Mouse (Mus musculus): Measurements from ENCODE around the gene Ntn1.

Gene Ntn1

GRCm38 (mm10) chr11:68261162-68261892 lies 139.3 kb downstream of the Ntn1 start:
- no peak for DNase-seq (ENCODE audit: low spot score)

DNA sequence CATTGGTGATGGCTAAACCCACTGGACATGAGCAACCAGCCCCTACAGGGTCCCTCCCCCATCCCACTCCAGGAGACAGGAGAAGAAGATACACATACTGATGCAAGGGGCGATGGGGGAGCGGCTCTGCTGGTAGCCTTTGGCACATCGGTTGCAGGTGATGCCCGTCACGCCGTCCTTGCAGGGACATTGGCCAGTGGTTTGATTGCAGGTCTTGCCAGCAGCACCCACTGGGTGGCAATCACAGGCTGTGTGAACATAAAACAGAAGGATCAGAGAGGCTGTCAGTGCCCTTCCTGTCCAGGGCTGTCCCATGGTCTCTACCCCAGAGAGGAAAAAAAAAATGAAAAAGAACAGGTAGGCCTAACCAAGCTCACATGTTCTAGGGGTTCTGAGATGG lies 140.2 kb downstream of the Ntn1 start:
- no peak for DNase-seq (ENCODE audit: low spot score)

DNA sequence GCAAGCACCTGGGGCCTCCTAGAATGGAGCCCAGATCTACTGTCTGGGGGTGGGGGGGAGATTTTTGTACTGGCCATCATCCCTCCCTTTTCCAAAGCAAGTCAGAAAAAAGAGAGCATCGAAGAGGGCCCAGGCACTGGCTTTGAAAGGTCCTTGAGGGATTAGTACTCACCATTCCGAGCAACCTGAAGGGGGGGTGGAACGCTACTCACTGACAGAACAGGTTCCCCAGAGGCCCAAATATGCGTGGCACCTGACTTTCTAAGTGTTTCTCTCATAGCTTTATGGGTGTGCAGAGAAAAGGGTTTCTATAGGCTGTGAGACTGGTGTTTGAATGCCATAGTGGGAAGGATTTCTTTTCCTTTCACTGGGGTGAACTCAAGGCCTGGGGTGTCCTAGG lies 142.1 kb downstream of the Ntn1 start:
- DNase-seq (ENCODE audit: low spot score), result no peak

- no peak for DNase-seq (ENCODE audit: low spot score)
Observed at GRCm38 (mm10) chr11:68253531-68253930, 147.1 kb downstream of the Ntn1 start.

GRCm38 (mm10) chr11:68250106-68250505 lies 150.5 kb downstream of the Ntn1 start:
- no peak for DNase-seq (ENCODE audit: low spot score)

DNA sequence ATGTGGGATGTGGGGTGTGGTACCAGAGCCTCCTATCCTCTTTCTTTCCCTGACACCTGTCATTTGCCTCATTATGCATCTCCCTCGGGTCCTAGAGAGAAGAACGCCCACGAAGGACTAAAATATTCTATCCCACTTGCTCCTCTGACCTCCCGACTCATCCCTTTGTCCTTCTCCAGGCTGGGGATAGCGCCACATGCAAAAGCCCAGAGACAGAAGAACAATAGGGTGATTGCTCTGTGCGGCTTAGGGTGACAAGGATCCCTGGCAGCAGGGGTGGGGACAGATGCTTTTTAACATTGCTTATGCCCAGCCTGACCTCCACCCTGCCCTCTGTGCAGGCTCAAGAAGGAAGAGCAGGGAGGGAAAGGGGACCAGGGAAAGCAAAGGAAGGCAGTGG lies 152.7 kb downstream of the Ntn1 start:
- no peak for DNase-seq (ENCODE audit: low spot score)

DNA sequence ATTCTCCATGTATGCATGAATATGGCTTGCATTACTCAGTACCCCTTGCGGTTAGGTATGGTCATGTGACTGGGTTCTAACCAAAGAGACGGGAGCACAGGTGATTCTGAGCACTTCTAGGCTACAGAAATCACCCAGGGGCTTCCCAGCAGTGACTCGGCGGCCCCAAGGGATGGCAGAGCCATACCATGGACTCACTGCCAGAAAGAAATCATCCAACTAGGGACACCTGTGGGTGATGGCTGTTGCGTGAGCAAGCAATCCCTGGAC lies 155.7 kb downstream of the Ntn1 start:
- DNase-seq (ENCODE audit: low spot score), result no peak

- no peak for DNase-seq (ENCODE audit: low spot score)
Observed at GRCm38 (mm10) chr11:68244254-68244991, 156.2 kb downstream of the Ntn1 start.

DNA sequence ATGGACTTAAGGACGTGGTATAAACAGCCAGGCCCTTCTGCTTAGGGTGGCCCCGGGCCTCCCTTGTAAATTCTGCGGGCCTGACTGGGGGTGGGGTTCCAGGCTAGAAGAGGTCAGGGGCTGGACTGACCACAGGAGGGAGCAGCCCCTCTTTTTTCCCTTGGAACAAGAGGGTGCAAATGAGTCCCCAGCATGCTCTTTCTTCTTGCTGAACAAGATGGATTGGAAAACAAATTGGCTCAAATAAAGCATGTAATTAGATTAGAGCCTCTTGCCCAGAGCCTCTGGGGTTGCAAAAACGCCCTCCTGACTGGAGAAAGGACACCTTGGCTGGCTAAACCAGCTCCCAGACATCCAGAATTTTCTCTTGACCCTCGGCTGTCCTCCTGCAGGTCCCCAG lies 160.9 kb downstream of the Ntn1 start:
- DNase-seq (ENCODE audit: low spot score), result no peak

- DNase-seq (ENCODE audit: low spot score), result no peak
Observed at GRCm38 (mm10) chr11:68233469-68233965, 167.1 kb downstream of the Ntn1 start.

DNA sequence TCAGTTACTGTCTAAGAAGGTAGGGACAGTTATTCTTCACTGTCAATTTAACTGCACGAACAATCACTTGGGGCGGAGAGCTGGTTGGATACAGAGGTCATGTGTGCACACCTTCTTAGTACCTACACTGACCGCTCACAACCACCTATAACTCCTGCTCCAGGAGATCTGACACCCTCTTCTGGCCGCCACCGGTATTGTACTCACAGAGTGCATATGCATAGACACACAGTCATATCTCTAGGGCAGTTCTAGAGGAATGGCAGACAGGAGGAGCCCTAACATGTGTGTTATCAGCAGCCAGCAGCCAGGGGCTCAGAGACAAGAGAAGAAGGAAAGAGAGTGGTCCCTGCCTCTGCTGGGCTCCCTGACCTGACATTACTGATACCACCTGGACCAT lies 169.1 kb downstream of the Ntn1 start:
- no peak for DNase-seq (ENCODE audit: low spot score)

- no peak for DNase-seq (ENCODE audit: low spot score)
Observed at GRCm38 (mm10) chr11:68228941-68229665, 171.5 kb downstream of the Ntn1 start.

DNA sequence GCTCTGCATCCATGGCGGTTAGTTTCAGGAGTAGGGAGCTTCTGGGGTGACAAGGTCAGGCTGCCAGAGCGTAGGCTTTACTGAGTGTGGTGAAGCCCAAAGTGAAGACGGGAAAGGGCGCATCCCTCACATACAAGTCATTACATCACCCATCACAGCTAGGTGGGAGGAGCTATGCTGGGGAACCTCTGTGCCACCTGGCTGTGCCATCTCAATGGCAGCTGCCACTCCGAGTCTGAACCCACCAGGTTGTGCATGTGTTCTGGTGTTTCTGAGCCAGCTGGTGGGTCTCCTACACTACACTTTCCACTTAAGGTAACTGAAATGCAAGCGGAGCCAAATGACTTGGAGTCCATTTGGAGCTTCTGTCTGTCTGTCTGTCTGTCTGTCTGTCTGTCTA lies 172.8 kb downstream of the Ntn1 start:
- no peak for DNase-seq (ENCODE audit: low spot score)

- no peak for DNase-seq (ENCODE audit: low spot score)
Observed at GRCm38 (mm10) chr11:68226654-68227057, 174.0 kb downstream of the Ntn1 start.

GRCm38 (mm10) chr11:68223143-68223542 lies 177.5 kb downstream of the Ntn1 start:
- no peak for DNase-seq (ENCODE audit: low spot score)

DNA sequence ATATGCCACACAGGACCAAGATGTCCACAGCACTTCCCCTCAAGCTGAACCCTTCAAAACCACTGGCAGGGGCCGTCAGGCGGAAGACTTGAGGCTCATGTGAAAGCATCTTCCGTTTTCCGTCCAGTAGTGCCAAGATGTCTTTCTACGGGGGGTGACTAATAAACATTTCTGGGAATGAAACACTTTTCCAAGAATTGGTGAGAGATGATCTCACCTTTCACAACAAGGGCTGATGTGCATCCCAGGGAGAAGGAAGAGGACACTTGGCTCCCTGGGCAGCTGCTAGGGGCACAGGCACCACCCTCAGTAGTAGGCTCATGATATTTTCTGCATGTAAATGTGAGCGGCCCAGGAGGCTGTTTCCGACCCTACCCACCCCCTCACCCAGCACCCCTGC lies 178.4 kb downstream of the Ntn1 start:
- DNase-seq (ENCODE audit: low spot score), result no peak

- DNase-seq (ENCODE audit: low spot score), result no peak
Observed at GRCm38 (mm10) chr11:68220733-68221132, 179.9 kb downstream of the Ntn1 start.

DNA sequence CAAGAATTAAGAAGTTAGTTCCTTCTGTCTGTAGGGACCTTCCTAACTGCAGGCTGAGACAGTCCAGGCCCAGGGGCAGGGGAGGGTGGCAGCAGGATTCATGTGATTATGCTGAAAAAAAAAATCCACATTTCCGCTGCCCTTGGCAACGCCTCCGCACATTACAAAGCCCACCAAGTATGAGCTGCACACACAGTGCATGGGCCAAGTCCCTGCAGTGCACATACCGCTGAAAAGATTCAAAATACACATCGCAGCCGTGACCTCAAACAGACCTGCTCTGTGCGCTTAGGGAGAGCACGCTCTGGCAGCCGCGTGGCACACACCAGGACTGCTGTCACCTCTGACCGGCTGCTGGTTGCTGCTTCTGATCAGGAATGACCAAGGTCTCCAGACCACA lies 184.6 kb downstream of the Ntn1 start:
- no peak for DNase-seq (ENCODE audit: low spot score)

DNA sequence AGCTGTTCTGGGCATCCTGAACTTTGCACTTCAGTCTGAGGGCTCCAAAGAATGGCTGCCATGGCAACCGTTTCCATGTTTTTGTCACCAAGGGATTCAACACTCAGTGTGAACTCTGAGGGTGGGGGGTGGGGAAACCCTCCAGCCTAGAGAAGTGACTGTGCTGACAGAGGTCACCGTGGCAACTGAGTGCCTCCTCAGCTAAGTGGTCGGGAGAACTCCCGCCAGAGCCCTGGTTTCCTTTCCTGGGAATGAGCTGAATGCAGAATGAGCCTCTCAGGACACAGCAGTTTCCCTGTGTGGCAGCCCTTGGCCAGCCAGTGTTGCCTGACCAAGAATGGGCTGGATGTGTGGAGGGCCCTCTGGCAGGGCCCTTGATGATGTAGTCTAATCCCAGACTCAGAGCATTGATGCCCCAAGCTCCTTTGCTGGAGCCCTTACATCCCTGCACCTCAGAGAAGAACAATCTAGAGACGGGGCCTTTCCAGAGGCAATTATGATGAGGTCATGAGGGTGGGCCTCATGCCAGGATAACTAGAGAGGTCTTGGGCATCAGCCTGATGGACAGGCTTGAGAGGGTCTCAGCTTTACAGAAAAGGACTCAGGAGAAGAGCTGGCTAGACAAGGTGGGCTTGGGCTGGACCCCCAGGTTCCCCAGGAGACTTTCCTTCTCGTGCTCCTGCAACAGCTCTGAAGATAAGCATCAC lies 185.3 kb downstream of the Ntn1 start:
- no peak for DNase-seq (ENCODE audit: low spot score)

- DNase-seq (ENCODE audit: low spot score), result no peak
Observed at GRCm38 (mm10) chr11:68214496-68215205, 186.0 kb downstream of the Ntn1 start.

DNA sequence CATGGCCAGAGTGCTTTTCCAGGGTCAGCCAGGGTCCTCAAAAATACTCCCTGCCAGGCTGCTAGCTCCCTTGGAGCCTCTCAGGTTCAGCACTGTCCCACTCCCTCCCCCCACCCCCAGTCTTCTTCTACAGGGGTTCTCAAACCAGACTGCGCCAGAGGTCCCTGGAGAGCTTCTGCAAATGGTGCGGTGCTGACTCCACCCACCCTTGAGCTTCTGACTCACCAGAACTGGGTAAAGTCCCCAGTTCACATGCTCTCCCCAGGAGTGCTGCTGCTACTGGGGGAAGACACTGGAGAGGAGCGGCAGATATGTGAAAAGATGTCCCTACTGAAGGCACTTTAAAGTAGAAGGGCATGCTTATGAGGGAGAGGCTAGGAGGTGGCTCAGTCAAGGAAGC lies 186.7 kb downstream of the Ntn1 start:
- no peak for DNase-seq (ENCODE audit: low spot score)
